Mouse (Mus musculus) CH12.LX (cell line): ENCODE results near the gene Ccdc60.

ENCODE experiments used
- CTCF ChIP-seq, 2 experiments: IDR thresholded peaks in 1 of 2; conservative IDR thresholded peaks in 1 of 2; 2 replicates each; pipeline ENCODE4 v1.5.1; 2011 to 2012; ENCODE audit warnings: low read depth in 2 of 2, low read length in 2 of 2, improper control_type of control experiment in 1 of 2, inconsistent platforms in 1 of 2, mild to moderate bottlenecking in 1 of 2, moderate library complexity in 1 of 2
- EP300 ChIP-seq: IDR thresholded peaks from 2 replicates; pipeline ENCODE4 v1.6.1; 2011; ENCODE audit warnings: low read length, improper control_type of control experiment
- ETS1 ChIP-seq: conservative IDR thresholded peaks from 2 replicates; pipeline ENCODE4 v1.6.1; 2012; ENCODE audit warnings: low read depth, mild to moderate bottlenecking, inconsistent platforms, low read length, improper control_type of control experiment, moderate library complexity
- GABPA ChIP-seq: IDR thresholded peaks from 2 replicates; pipeline ENCODE4 v1.6.1; 2012; ENCODE audit warnings: low read depth, low read length, improper control_type of control experiment, inconsistent platforms; ENCODE audit not compliant: insufficient replicate concordance
- HCFC1 ChIP-seq: IDR thresholded peaks from 2 replicates; pipeline ENCODE4 v1.6.1; 2012; ENCODE audit warnings: low read depth, mild to moderate bottlenecking, inconsistent platforms, low read length, improper control_type of control experiment
- JUND ChIP-seq: conservative IDR thresholded peaks from 2 replicates; pipeline ENCODE4 v1.6.1; 2011; ENCODE audit warnings: low read depth, low read length, improper control_type of control experiment
- MAX ChIP-seq: IDR thresholded peaks from 2 replicates; pipeline ENCODE4 v1.6.1; 2011; ENCODE audit warnings: low read length, improper control_type of control experiment
- POLR2A ChIP-seq: IDR thresholded peaks from 2 replicates; pipeline ENCODE4 v1.6.1; 2011; ENCODE audit warnings: low read depth, mild to moderate bottlenecking, improper control_type of control experiment, low read length
- ZC3H11A ChIP-seq: IDR thresholded peaks from 2 replicates; pipeline ENCODE4 v1.6.1; 2012; ENCODE audit warnings: low read depth, mild to moderate bottlenecking, inconsistent platforms, low read length, improper control_type of control experiment

DNA sequence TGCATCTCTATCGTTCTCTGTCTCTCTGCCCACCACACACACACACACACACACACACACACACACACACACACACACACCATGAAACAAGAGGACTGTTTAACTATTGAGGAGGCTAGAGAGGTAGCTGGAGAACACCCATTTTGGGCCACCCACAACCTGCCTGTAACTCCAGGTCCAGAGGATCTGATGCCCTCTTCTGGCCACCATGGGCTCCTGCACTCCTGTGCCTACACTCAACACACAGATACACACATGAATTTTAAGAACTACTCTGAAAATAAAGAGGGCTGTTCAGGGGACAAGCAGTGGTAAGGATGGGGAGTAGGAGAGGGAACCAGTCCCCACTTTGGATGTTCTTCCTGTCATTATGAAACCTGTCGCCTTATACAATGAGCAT, 26.1 kb downstream of the Ccdc60 start:
- TF ChIP-seq CTCF (conservative IDR thresholded peaks at IDR 0.05 in 1 of 2, IDR thresholded peaks at IDR 0.05 in 1 of 2; ENCODE audit: low read depth in 2 of 2, low read length in 2 of 2) (no peak), GABPA (no peak), EP300 (no peak), JUND (no peak), POLR2A (no peak), ZC3H11A (no peak), HCFC1 (no peak), MAX (no peak), ETS1 (no peak)
